Mouse (Mus musculus): ENCODE measurements at regions not wholly inside any gene's neighbourhood (a gene's known extent, or its start where the extent isn't known, plus 50 kb on each side); places are given as distances from the start of the nearest gene placed in this dataset.
"Not testable (repeated sequence)": the region's sequence is repeated elsewhere in the genome, so short reads cannot be mapped to it uniquely, and the experiment has no call there.

GRCm38 (mm10) chr11:91524019-91524418 is 53.3 kb downstream of the Kif2b start:
- no peak for DNase-seq

DNA sequence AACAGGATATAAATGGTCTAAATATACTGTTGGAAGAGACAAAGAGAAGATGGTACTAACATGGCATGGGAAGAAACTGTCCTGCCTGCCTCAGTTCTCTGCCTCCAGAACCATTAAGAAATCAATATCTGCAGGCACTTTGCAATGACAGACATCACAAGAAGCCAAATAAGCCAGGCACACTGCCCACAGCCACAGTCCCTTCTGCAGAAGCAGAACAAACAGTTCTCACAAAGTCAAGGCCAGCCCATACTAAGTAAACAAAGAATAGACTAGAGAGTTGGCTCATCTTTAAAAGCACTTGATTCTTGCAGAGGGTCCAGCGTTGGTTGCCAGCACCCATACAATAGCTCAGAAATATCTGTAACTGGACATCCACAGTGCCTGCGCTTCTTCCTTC is 98.1 kb downstream of the Kif2b start:
- peak; percentile 34 for DNase-seq

DNA sequence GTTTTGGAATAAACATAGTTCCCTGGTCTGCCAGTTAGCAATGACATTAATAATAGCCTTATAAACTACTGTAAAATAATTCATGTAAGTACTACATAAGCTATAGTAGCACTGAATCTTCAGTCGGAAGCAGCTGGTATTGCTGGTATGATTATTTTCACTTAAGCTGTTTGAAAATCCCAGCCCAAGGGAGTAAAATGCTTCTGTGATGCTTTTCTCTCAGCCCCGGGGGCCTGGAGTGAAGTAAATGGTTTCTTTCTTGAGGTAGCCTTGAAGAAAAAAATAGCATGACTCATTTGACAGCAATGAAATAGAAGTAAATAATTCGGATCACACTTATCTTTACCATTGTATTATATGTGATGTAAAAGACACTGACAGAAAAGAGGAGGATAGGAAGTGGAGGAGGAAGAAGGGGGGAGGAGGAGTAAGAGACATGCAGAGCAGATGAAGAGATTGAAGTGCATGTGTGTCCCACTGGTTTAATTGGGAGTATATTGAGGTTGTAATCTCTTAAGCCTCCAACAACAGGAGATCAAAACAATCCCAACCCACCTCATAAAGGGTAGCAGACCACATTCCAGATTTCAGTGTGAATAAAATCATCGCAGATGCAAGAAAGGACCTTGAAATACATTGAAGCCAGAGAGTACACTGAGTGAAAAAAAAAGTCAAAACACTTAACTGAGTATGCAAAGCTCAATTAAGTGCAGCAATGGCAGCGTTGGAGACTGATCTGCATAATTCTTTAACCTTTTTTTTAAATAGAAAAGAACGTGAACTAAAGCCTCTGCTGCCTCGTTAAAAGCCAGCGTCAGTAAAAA is 113.6 kb downstream of the Kif2b start:
- DNase-seq = no peak

GRCm38 (mm10) chr11:91461946-91462345 is 115.4 kb downstream of the Kif2b start:
- DNase-seq = no peak

GRCm38 (mm10) chr11:91442361-91442760 is 135.0 kb downstream of the Kif2b start:
- DNase-seq = no peak

GRCm38 (mm10) chr11:91432195-91432594 is 145.2 kb downstream of the Kif2b start:
- peak in 1 of 2 experiments; percentile 2 for DNase-seq

DNA sequence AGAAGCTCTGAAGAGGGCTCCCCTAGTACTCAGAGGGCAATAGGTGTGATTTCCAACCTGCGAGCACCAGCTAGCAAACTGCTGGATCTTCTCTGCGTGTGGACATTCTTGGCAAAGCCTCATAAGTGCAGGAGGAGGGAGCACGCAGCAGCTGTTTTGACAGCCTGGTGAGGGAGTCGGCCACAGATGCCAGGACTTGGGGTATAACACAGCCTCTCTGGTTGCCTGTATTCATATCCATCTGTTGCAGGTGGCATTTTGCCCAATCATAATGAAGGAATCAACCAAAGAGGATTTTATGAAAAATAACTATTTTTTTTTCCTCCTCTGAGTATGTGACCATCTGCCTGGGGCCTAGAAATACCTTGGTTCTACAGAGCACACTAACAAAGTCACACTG is 150.6 kb downstream of the Kif2b start:
- no peak for DNase-seq

GRCm38 (mm10) chr11:91387172-91387571 is 190.2 kb downstream of the Kif2b start:
- no peak for DNase-seq

GRCm38 (mm10) chr11:91357029-91357428 is 220.3 kb downstream of the Kif2b start:
- no peak for DNase-seq

DNA sequence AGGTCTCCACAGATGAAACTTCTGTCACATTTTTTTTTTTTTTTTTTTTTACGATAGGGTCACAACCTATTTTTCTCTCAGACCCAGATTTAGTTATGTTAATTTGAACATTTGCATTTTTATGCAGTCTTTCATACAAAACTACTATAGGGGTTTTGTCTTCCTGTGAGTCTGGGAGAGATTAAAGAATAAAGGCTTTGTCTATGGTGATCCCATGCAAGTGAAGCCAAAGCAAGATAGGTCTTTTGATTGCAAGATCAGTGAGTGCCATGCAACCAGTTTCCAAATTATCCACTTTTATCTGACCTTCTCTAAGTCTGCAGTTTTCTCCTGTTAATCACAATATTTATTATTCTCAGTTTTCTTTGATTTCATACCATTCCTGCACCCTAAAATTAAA is 234.7 kb downstream of the Kif2b start:
- no peak for DNase-seq

- DNase-seq = no peak
Measured at GRCm38 (mm10) chr11:91333056-91333455, 244.3 kb downstream of the Kif2b start.

GRCm38 (mm10) chr11:91327543-91327942 is 249.8 kb downstream of the Kif2b start:
- DNase-seq = peak; percentile 3 to 9

DNA sequence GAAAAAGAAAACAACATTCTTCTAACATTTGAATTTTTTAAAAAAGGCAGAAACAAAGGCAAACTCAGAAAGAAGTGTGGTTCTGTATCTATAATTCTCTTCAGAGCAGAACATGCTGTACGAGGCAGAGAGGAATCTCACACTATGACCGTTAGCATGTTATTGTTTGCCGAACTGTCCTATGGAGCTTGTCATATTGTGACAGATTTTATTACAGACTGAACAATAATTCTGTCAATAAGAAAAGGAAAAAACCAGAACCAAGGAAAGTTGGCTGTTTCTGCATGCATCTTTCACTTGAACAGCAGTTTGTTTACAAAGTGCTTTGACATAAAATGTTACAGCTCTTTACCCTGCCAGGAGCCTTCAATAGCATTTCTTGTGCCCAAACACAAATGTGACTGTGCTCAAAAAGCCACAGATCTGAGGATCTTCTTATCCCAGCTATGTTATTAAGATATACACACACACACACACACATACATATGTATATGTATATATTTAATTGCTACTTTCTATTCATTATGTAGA is 267.1 kb downstream of the Kif2b start:
- no peak for DNase-seq

DNA sequence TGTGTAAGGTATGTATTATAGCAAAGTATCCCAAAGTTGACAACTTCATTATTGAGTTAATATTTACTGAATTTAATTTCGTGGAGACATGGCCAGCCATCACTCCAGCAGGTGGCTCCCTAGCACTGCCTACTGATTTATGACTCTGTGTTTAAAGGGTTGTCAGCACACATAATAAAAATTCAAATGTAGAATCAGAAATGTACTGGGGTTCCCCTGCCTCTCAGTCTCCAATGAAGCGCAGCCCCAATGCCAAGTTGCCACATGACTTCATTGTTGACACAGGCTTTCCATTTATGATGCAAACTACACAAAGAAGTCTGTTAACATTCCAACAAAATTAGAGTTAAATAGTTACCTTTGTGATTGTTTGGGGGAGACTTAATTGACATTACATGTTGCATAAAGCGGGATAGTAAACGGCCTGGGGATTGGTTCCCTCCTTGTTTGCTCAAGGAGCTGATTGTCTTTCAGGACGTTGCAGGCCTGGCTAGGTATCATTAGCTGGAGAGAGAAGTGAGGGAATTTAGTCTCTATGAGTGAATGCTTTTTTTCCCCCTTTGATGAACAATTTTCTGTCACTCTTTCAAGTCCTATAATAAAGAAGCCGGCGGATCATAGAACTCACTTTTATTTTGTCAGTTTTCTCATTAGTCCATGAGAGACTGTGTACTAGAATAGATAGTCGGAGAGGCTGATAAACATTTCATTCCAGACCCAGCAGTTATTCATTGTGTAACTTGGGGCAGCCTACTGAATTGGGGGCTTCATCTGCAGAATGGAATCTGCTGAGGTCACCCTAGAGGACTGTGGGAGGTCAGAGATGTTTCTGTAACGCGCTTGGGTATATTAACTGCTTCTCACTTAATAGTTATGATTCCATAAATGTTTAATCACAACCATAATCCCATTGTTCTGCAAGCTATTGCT is 287.9 kb downstream of the Kif2b start:
- DNase-seq = peak; percentile 42 to 46

DNA sequence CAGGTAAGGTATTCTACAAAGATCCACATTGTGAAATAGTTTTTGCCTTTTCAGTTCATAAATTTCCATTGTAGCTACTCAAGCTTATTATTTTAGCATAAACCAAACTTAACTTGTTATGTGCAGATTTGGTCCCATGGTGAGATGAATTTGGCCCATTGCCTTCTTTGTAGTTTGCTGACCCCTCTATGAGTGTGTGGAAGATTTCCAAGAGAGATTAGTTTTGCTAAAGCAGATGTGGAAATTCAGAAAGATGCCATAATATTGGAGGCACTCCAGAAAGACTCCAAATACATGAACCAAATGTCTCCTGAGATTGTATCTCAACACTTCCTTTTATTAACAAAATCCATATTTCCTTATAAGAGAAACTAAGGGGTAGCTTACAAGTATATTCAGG is 291.0 kb downstream of the Kif2b start:
- no peak for DNase-seq

DNA sequence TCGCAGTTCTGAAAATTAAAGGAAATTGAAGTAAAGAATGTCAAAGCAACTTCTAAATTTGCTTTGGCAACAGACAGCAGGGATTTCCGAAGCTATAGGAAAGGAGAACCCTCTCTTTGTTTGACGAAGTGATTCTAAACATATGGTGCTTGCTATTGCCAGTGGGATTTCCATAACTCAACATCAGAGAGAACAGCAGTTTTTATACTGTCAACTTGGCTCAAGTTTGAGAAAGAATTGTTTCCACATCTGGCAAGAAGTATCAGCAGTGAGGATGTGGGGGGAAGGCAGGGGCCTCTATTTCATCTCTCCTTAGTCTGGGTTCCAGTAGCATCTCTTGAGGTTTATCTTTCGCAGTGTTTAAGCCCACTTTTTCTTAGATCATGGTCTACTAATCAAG is 315.1 kb downstream of the Kif2b start:
- no peak for DNase-seq

DNA sequence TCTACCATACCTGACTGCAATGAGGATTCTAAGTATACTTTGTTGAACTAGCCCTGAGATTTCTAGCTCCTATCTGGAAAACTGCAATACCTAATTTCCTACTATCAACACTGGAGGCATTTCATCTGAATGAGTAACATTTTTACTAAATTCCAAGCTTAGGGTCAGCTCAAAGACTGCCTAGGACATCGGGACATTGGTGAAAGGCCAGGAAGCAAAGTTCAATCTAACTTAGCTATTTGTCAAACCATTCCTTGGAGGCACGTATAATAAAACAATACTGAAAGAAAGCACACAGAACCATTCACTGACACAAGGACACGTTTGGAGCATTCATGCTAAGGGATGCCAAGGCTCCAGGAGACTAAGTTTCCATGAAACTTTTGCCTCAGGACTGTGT is 335.3 kb downstream of the Kif2b start:
- not testable (repeated sequence) for DNase-seq

DNA sequence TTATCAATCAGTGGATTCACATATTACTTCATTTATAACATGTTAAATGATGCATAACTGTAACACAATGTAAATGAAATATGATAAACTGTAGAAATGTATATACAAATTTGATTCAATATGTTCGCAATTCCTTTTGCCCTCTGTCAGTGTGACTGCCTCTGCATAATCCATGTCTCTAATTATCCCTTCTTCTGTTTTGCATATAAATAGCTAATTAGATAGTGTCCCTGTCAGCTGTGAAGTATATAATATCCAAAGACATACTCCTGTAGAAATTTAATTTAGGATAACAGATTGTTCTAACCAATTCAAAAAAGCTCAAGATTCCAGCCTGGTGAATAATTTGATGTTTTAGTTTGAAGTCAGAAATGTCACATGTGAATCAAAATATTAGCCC is 361.2 kb downstream of the Kif2b start:
- DNase-seq = no peak

- no peak for DNase-seq
Measured at GRCm38 (mm10) chr11:91213104-91213503, 364.3 kb downstream of the Kif2b start.

GRCm38 (mm10) chr11:91206470-91206869 is 370.9 kb downstream of the Kif2b start:
- no peak for DNase-seq

DNA sequence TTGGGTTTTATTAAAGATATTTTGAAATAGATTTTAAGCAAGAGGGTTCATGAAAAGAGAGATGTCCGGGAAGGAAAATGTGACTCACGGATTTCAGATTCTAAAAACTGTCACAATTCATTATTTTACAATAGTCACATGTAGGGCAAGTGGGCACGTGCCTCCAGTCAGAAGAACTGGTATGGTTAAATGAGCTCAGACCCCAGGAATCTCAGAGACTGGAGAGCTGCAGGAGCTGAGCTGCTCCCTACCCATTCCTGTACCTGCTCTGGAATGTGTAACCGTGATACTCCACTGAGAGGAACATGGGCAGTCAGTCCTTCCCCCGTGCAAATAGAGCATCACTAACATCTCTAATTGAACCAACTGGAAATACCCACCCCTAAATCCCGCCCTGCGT is 372.9 kb downstream of the Kif2b start:
- DNase-seq = no peak

GRCm38 (mm10) chr11:91196841-91197240 is 380.5 kb downstream of the Kif2b start:
- DNase-seq = no peak

DNA sequence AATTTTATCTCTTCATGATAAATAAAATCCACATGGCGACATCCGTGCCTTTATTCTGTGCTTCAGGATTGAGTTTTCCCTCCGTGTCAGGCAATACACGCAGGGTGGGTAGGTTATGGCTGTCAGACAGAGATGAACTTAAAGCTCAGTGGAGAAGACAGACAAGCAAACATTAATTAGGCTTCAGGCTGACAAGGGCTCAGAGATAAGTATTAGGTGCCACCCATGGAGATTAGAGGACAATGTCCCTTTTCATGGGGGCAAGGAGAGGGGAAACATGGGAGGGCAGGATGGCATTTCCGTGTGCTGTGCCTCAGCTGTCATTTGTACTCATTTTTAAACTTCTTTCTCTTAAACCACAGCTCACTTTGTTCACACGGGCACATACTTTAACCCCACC is 381.0 kb downstream of the Kif2b start:
- no peak for DNase-seq

All from adrenal gland, postnatal 36 days (tissue).